Mouse (Mus musculus) colon, adult 2 months (tissue): ENCODE results near the gene Gm21905. TPM values are rescaled to one million over a fixed set of nuclear protein-coding genes. Genes with fewer than 3 reads are reported as not detected.

Experiments
- polyA plus RNA-seq: library from polyadenylated mRNA; depleted of rRNA; stranded (reverse); fragments of >200 nt; gene quantifications from 2 replicates; pipeline ENCODE4 v1.2.3, GENCODE M21; 2012; rRNA removed

The Gm21905 gene
- not detected in 2 replicates for polyA plus RNA-seq

DNA sequence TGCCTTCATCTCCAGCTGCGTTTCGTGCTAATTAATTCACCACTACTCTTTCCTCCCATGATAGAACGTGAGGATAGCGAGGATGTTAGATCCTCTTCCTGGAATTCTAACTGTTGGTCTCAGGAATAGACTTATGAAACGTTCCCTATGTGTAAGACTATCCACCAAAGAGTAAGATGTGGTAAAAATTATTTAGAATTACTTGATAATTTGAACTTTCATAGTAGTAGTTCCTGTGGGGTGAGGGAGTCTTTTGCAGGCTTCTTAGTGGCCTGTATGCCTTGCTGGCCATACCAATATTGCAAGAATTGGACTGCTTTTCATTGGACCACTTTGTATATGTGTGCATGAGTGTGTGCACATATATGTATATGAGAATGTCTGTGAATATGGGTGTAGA, at the start of gene Gm21905:
Gene Gm21905, minus strand, starts transcription at position 101 of the 400 bp plus-strand sequence.

DNA sequence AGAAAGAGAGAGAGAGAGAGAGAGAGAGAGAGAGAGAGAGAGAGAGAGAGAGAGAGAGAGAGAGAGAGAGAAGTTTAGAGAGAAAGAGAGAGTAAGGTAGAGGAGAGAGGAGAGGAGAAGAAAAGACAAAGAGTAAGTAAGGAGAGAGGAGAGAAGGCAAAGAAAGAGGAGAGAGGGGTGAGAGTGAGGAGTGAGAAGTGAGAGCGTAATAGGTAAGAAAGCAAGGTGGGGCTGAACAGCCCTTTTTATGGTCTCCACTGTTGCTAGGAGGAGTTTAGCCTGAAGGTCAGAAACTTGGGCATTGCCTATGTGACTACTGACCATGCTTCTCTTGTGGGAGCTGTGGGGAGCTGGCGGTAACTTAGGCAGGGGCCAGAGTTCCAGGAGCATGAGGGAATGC, 4.9 kb downstream of the Gm21905 start, which contains the start of gene Gm5108:
Gene Gm5108, plus strand, starts transcription at position 301 of the 400 bp plus-strand sequence.

Other genes with a start within 250 kb of the Gm21905 start
- 54.8 and 59.0 TPM in 2 replicates for gene Atp8a1, start 99.0 kb downstream of the Gm21905 start, polyA plus RNA-seq
- not detected in 2 replicates for gene Gm5108, start 4.8 kb downstream of the Gm21905 start, polyA plus RNA-seq
- gene Grxcr1, start 85.4 kb upstream of the Gm21905 start, polyA plus RNA-seq: not detected in 2 replicates